Mouse (Mus musculus): ENCODE measurements around the gene Pip4k2b. TPM values are rescaled to one million over a fixed set of nuclear protein-coding genes. Genes with fewer than 3 reads are reported as not detected.

Gene Pip4k2b
- polyA plus RNA-seq, 1 experiment from 2014 or later: 1.1 TPM

DNA sequence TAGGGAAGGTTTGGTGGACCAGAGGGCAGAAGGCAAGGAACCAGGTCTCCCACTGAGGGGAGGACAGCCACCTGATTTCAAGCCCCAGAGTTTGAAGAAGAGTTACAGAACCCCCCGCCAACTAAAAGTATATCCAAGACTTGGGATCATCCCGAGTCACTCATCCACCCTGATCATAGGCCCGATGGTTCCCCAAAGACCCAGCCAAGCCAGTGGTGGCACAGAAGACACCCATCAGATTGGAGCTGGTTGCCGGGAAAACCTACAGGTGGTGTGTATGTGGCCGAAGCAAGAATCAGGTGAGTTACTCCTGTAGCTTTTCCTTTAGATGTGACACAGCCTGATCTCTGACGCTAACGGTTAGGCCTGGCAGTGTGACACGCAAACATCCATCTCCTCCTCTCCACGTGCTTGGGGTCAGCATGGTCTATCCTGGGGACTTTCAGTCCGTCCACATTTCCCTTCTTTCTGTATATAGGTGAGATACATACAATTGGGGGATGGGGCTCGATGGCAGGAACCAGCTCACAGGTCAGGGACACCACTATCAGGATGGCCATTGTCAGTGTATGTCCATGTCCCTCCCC lies 58.1 kb downstream of the Pip4k2b start:
- no peaks in the 10 kb centered on the region for H3K27me3 ChIP-seq (ENCODE audit: control insufficient read depth, insufficient read depth, low read length)
- H3K4me1 ChIP-seq (ENCODE audit: control insufficient read depth in 2 of 2, insufficient read depth in 2 of 2, low read length in 2 of 2): peaks cover 11 to 12% of the 10 kb centered on the region in 2 experiments
- H3K4me3 ChIP-seq (ENCODE audit: control insufficient read depth in 1 of 2, insufficient read depth in 1 of 2, low read depth in 1 of 2, low read length in 2 of 2): peak overlapping the region; percentile 34 to 39
- ATAC-seq (ENCODE audit: insufficient number of reproducible peaks, insufficient read depth, low FRiP score, low read depth): no peak
- 73% methylated on average over 11 of the region's 11 CpGs for WGBS
- H3K27ac ChIP-seq (replicated peaks in 1 of 2; ENCODE audit: control insufficient read depth in 1 of 2, insufficient read depth in 1 of 2, low read depth in 2 of 2, low read length in 2 of 2): peak overlapping the region in 1 of 2 experiments; percentile 58; a peak in 1 of 4 replicates
- peak overlapping the region; percentile 73 for H3K4me2 ChIP-seq (ENCODE audit: low read length)
- peak overlapping the region; percentile 70 for H3K9ac ChIP-seq (ENCODE audit: low read length)
- H3K36me3 ChIP-seq (ENCODE audit: control insufficient read depth, insufficient read depth, low read length): peaks cover 48% of the 10 kb centered on the region
- no peaks in the 10 kb centered on the region for H3K9me3 ChIP-seq (ENCODE audit: control insufficient read depth, low read length)

DNA sequence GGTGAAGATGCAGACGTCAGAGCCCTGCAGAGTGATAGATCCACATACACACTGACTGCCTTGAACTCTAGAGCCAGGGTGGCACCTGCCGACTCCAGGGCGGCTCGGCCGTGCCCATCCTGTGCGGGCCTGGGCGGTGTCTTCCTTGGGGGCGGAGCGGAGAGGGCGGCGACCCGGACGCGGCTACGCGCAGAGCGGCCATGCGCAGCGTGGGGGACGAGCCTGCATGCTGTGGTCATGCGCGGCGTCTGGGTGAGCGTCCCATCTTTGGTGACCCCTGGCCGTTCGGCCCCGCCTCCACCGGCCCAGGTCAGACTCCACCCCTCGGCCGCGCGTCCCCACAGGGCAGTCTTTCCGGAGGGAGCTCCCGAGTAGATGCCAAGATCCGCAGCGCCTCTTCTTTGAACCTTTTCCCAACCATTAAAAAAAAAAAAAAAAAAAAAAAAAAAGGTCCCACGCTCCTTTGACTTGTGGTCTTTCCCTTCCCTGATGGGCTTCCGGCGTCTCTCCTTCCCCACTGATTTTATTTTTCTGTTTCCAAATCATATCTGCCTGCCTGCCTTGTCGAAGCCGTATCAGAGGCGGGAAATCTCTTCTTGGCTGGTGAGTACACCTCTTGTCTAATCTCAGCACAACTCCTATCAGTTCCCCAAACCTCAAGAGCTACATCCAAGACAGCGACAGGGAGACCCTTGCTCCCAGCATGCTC lies 58.7 kb downstream of the Pip4k2b start, which contains the start of gene Cisd3:
TSS of gene Cisd3 (plus strand) at position 214 of the 709 bp plus-strand sequence.
- H3K4me3 ChIP-seq (ENCODE audit: control insufficient read depth in 1 of 2, insufficient read depth in 1 of 2, low read depth in 1 of 2, low read length in 2 of 2): peak within 1 kb of the TSS; percentile 34 to 39
- peaks cover 48% of the 10 kb centered on the region for H3K36me3 ChIP-seq (ENCODE audit: control insufficient read depth, insufficient read depth, low read length)
- H3K27ac ChIP-seq (replicated peaks in 1 of 2; ENCODE audit: control insufficient read depth in 1 of 2, insufficient read depth in 1 of 2, low read depth in 2 of 2, low read length in 2 of 2): peak within 1 kb of the TSS; percentile 48 to 58
- peak within 1 kb of the TSS; percentile 73 for H3K4me2 ChIP-seq (ENCODE audit: low read length)
- no peaks in the 10 kb centered on the region for H3K27me3 ChIP-seq (ENCODE audit: control insufficient read depth, insufficient read depth, low read length)
- H3K9me3 ChIP-seq (ENCODE audit: control insufficient read depth, low read length): no peaks in the 10 kb centered on the region
- peak within 1 kb of the TSS; percentile 70 for H3K9ac ChIP-seq (ENCODE audit: low read length)
- ATAC-seq (ENCODE audit: insufficient number of reproducible peaks, insufficient read depth, low FRiP score, low read depth): peak; percentile 84
- under 1% methylated on average over 43 of the region's 43 CpGs for WGBS
- peaks cover 11 to 12% of the 10 kb centered on the region in 2 experiments for H3K4me1 ChIP-seq (ENCODE audit: control insufficient read depth in 2 of 2, insufficient read depth in 2 of 2, low read length in 2 of 2)

DNA sequence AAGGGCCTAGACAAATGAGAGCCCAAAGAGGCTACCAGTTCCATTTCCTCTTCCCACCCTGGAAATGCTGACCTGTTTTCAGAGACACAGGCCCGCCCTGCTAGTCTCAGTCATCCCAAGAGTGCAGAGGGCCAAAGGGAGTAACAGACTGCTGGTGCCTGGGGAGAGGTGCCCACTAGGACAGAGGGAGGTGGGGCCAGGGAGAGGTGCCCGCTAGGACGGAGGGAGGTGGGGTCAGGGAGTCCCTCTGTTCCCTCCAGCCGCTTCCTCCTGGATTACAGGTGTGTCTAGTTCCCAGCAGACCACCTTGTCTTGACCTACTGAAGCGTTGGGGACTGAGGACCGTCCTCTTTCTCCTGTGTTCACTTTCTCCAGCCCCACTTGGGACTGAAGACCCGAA lies 59.7 kb downstream of the Pip4k2b start:
- WGBS: 37% methylated on average over 7 of the region's 7 CpGs
- no peak overlapping the region for H3K4me3 ChIP-seq (ENCODE audit: control insufficient read depth in 1 of 2, insufficient read depth in 1 of 2, low read depth in 1 of 2, low read length in 2 of 2)
- ATAC-seq (ENCODE audit: insufficient number of reproducible peaks, insufficient read depth, low FRiP score, low read depth): no peak
- H3K4me2 ChIP-seq (ENCODE audit: low read length): peak overlapping the region; percentile 73; the same call in 1 of the 2 replicates
- peak overlapping the region; percentile 30; the same call in 1 of the 2 replicates for H3K9ac ChIP-seq (ENCODE audit: low read length)
- H3K36me3 ChIP-seq (ENCODE audit: control insufficient read depth, insufficient read depth, low read length): peaks cover 48% of the 10 kb centered on the region
- peak overlapping the region in 1 of 2 experiments; percentile 58; a peak in 2 of 4 replicates for H3K27ac ChIP-seq (replicated peaks in 1 of 2; ENCODE audit: control insufficient read depth in 1 of 2, insufficient read depth in 1 of 2, low read depth in 2 of 2, low read length in 2 of 2)
- H3K9me3 ChIP-seq (ENCODE audit: control insufficient read depth, low read length): no peaks in the 10 kb centered on the region
- no peaks in the 10 kb centered on the region for H3K27me3 ChIP-seq (ENCODE audit: control insufficient read depth, insufficient read depth, low read length)
- peaks cover 16 to 21% of the 10 kb centered on the region in 2 experiments for H3K4me1 ChIP-seq (ENCODE audit: control insufficient read depth in 2 of 2, insufficient read depth in 2 of 2, low read length in 2 of 2)

DNA sequence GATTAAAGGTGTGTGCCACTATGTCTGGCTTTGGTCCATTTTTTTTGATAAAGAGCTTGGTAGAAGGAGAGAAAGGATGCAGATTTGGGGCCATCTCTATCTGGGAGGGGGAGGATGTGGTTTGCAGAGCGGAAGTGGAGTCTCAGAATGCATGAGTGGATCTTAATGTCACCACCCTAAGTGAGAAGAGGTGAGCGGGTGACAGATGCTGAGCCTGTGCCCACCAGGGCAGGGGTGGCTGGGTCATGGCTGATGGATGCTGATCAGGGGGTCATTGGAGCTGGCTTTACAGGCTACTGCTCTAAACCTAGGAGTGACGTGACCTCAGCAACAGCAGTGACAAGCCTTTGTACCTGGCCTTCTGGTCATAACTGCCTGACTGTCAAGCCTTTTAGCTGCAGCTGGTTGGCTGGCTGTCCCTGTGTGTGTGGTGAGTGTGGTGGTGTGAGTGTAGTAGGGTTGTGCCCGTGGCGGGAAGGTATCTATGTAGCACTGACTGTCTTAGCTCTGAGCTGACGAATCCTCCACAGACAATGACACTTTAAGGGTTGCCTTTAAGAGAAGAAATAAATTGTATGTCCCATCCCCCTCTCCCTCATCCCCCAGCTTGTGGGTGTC lies 60.3 kb downstream of the Pip4k2b start:
- no peak overlapping the region for H3K27ac ChIP-seq (replicated peaks in 1 of 2; ENCODE audit: control insufficient read depth in 1 of 2, insufficient read depth in 1 of 2, low read depth in 2 of 2, low read length in 2 of 2)
- WGBS: 75% methylated on average over 6 of the region's 6 CpGs
- H3K27me3 ChIP-seq (ENCODE audit: control insufficient read depth, insufficient read depth, low read length): no peaks in the 10 kb centered on the region
- ATAC-seq (ENCODE audit: insufficient number of reproducible peaks, insufficient read depth, low FRiP score, low read depth): no peak
- no peak overlapping the region for H3K4me2 ChIP-seq (ENCODE audit: low read length)
- H3K4me3 ChIP-seq (ENCODE audit: control insufficient read depth in 1 of 2, insufficient read depth in 1 of 2, low read depth in 1 of 2, low read length in 2 of 2): no peak overlapping the region
- no peaks in the 10 kb centered on the region for H3K9me3 ChIP-seq (ENCODE audit: control insufficient read depth, low read length)
- H3K36me3 ChIP-seq (ENCODE audit: control insufficient read depth, insufficient read depth, low read length): peaks cover 48% of the 10 kb centered on the region
- no peak overlapping the region for H3K9ac ChIP-seq (ENCODE audit: low read length)
- peaks cover 16 to 21% of the 10 kb centered on the region in 2 experiments for H3K4me1 ChIP-seq (ENCODE audit: control insufficient read depth in 2 of 2, insufficient read depth in 2 of 2, low read length in 2 of 2)

DNA sequence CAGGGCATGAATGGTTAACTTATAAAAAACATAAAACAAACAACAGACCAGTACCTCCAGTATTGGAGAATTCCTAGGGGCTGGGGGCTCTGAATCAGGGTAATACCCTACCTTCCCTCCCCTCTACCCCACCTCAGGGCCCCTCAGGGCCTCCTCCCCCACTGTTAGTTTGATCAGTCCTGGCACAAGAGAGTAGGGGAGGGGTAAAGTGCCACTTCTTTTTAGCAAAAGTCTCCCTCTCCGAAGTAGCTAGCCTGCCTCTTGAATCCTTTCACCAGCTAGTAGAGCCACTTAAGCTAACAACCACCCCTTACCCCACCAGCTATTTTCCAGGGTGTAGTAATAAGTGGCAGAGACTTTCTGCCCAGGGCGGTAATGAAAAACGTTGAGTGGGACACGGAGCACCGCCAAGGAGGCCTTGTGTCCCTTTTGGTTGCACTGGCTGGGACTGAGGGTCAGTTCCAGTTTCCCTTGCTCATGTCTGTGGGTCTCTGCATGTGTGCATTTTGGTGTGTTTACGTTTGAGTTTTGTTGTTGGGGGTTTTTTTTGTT lies 61.9 kb downstream of the Pip4k2b start:
- no peak overlapping the region for H3K4me3 ChIP-seq (ENCODE audit: control insufficient read depth in 1 of 2, insufficient read depth in 1 of 2, low read depth in 1 of 2, low read length in 2 of 2)
- no peaks in the 10 kb centered on the region for H3K27me3 ChIP-seq (ENCODE audit: control insufficient read depth, insufficient read depth, low read length)
- no peak overlapping the region for H3K4me2 ChIP-seq (ENCODE audit: low read length)
- no peak overlapping the region for H3K27ac ChIP-seq (replicated peaks in 1 of 2; ENCODE audit: control insufficient read depth in 1 of 2, insufficient read depth in 1 of 2, low read depth in 2 of 2, low read length in 2 of 2)
- peaks cover 16 to 21% of the 10 kb centered on the region in 2 experiments for H3K4me1 ChIP-seq (ENCODE audit: control insufficient read depth in 2 of 2, insufficient read depth in 2 of 2, low read length in 2 of 2)
- ATAC-seq (ENCODE audit: insufficient number of reproducible peaks, insufficient read depth, low FRiP score, low read depth): no peak
- H3K9me3 ChIP-seq (ENCODE audit: control insufficient read depth, low read length): no peaks in the 10 kb centered on the region
- no peak overlapping the region for H3K9ac ChIP-seq (ENCODE audit: low read length)
- 54% methylated on average over 6 of the region's 6 CpGs for WGBS
- peaks cover 56% of the 10 kb centered on the region for H3K36me3 ChIP-seq (ENCODE audit: control insufficient read depth, insufficient read depth, low read length)

DNA sequence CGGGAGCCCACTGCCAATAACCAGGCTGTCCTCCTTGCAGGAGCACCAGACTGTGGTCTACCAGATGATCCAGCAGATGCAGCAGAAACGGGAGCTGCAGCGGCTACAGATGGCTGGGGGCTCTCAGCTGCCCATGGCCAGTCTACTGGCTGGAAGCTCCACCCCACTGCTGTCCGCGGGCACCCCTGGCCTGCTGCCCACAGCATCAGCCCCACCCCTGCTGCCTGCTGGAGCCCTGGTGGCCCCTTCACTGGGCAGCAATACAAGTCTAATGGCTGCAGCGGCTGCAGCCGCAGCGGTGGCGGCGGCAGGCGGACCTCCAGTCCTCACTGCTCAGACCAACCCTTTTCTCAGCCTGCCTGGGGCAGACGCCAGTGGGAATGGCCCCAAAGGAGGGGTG lies 64.1 kb downstream of the Pip4k2b start:
- H3K36me3 ChIP-seq (ENCODE audit: control insufficient read depth, insufficient read depth, low read length): peaks cover 78% of the 10 kb centered on the region
- no peak overlapping the region for H3K4me3 ChIP-seq (ENCODE audit: control insufficient read depth in 1 of 2, insufficient read depth in 1 of 2, low read depth in 1 of 2, low read length in 2 of 2)
- ATAC-seq (ENCODE audit: insufficient number of reproducible peaks, insufficient read depth, low FRiP score, low read depth): 0 out of 2 replicates have a peak, but pooled peaks have one; percentile 35
- no peaks in the 10 kb centered on the region for H3K27me3 ChIP-seq (ENCODE audit: control insufficient read depth, insufficient read depth, low read length)
- H3K9ac ChIP-seq (ENCODE audit: low read length): no peak overlapping the region
- H3K9me3 ChIP-seq (ENCODE audit: control insufficient read depth, low read length): no peaks in the 10 kb centered on the region
- 76% methylated on average over 10 of the region's 12 CpGs for WGBS
- H3K4me1 ChIP-seq (ENCODE audit: control insufficient read depth in 2 of 2, insufficient read depth in 2 of 2, low read length in 2 of 2): peaks cover 8 to 12% of the 10 kb centered on the region in 2 experiments; a peak in 3 of 4 replicates
- 0 out of 4 replicates have a peak overlapping the region, but pooled peaks of 1 of the 2 experiments have one; percentile 9 for H3K27ac ChIP-seq (replicated peaks in 1 of 2; ENCODE audit: control insufficient read depth in 1 of 2, insufficient read depth in 1 of 2, low read depth in 2 of 2, low read length in 2 of 2)
- H3K4me2 ChIP-seq (ENCODE audit: low read length): no peak overlapping the region

- Histone ChIP-seq H3K4me1 (ENCODE audit: control insufficient read depth in 2 of 2, insufficient read depth in 2 of 2, low read length in 2 of 2) (peaks cover 5 to 10% of the 10 kb centered on the region in 2 experiments; a peak in 3 of 4 replicates), H3K27ac (replicated peaks in 1 of 2; ENCODE audit: control insufficient read depth in 1 of 2, insufficient read depth in 1 of 2, low read depth in 2 of 2, low read length in 2 of 2) (no peak overlapping the region), H3K4me3 (ENCODE audit: control insufficient read depth in 1 of 2, insufficient read depth in 1 of 2, low read depth in 1 of 2, low read length in 2 of 2) (no peak overlapping the region), H3K9me3 (ENCODE audit: control insufficient read depth, low read length) (no peaks in the 10 kb centered on the region), H3K27me3 (ENCODE audit: control insufficient read depth, insufficient read depth, low read length) (no peaks in the 10 kb centered on the region), H3K9ac (ENCODE audit: low read length) (no peak overlapping the region), H3K36me3 (ENCODE audit: control insufficient read depth, insufficient read depth, low read length) (peaks cover 98% of the 10 kb centered on the region), H3K4me2 (ENCODE audit: low read length) (no peak overlapping the region)
- no peak for ATAC-seq (ENCODE audit: insufficient number of reproducible peaks, insufficient read depth, low FRiP score, low read depth)
- WGBS: 91% methylated on average over 15 of the region's 15 CpGs
Observed at GRCm38 (mm10) chr11:97678301-97678700, 66.2 kb downstream of the Pip4k2b start.

All from heart, embryonic 14.5 days (tissue).